Mouse (Mus musculus) ES-CJ7 (cell line): ENCODE results near the gene Ifnb1.
"Not testable (repeated sequence)": the region's sequence is repeated elsewhere in the genome, so short reads cannot be mapped to it uniquely, and the experiment has no call there.

Source experiments
- DNase-seq: peaks from one replicate; pipeline ENCODE4 v3.0.0; 2011; ENCODE audit warnings: low read depth, low spot score

Ifnb1 gene

DNA sequence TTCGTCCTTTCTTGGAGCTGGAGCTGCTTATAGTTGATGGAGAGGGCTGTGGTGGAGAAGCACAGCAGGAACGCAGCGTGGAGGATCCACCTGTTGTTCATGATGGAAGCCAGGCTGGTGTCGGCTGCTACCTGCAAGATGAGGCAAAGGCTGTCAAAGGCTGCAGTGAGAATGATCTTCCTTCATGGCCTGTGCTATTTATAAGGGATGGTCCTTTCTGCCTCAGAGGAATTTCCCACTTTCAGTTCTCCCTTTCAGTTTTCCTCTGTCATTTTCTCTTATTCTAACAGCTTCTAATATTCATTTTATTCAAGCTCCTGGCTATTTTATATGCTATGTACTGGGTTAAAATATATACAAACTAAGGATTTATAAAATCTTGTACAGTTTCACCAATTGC lies at the start of gene Ifnb1:
Ifnb1 (minus strand) TSS at position 101 of the 400 bp plus-strand sequence.
- DNase-seq, result no peak

DNA sequence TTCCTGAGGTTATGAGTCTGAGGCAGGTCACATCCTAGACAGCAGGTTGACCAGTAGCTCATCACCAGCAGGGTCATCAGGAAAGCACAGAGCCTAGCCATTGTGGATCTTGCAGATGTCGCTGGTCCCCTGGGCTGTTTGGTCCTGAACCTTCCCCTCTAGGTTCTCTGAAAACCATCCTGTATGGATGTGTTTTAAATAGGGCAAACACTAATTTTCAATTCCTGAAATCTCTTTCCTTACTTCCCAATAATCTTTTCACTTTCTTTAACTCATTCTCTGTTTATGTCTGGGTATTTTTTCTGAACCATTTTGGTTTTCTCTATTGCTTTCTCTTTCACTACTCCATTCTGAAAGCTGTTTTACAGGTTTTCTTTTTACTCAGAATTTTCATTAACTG lies 49.1 kb upstream of the Ifnb1 start, which contains the start of gene Ifna14:
Ifna14 (minus strand) TSS at position 101 of the 400 bp plus-strand sequence.
- DNase-seq, result no peak

DNA sequence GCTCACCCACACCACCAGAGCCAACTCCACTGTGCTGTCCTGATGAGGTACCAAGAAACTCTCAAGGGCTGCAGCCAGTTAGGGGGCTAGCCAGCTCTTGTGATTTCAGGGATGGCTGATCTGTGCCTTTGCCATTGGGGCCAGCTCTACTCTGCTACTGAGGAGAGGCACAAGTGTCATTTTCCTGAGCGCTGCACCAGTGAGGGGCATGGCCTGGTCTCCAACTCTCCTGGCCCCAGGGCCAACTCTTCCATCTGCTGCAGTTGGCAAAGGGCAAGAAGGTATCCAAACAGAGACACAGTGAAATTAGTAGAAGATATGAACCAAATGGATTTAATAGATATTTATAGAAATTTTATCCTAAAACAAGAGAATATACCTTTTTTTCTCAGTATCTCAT lies 39.2 kb upstream of the Ifnb1 start:
- DNase-seq, result no peak

DNA sequence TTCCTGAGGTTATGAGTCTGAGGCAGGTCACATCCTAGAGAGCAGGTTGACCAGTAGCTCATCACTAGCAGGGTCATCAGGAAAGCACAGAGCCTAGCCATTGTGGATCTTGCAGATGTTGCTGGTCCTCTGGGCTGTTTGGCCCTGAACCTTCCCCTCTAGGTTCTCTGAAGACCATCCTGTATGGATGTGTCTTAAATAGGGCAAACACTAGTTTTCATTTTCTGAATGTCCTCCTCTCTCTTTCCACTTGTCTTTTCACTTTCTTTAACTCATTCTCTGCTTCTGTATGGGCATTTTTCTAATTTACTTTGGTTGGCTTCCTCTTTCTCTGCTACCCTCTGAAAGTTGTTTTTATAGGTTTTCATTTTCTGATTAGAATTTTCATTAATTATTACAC lies 35.6 kb upstream of the Ifnb1 start, which contains the start of gene Ifna15:
Ifna15 (minus strand) TSS at position 101 of the 400 bp plus-strand sequence.
- not testable (repeated sequence) for DNase-seq

DNA sequence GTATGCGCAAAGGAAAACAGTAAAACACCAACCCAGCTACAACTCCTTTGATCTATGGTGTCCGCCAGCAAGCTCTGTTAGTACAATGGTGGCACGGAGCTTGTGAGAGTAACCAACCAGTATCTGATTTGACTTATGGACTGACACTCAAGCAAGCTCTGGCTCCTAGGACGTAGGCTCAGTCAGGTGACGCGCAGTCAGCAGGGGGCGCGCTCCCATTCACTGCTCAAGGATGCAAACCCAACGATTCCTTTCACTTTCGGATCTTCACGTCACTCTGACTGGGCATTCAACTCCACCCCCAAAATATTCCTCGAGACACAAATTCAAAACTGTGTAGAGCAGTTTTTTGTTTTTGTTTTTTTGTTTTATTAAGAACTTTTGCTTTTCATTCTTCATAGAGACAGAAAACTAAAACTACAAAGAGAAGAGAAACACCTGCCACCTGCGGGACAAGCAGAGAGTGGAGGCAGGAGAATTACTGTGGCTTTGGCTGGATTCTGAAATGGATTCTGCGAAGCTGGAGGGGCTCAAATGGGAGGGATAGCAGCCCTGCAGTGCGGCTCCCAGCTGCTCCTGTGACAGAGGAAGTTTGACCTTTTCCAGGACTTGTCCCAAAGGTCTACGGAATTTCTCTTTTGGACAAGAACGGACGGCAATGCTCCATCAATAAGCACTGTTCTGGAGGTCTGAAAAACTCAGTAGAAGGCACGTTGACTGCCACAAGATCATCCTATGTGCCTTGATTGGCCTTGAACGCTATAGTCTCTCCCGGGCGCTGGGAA lies 27.8 kb upstream of the Ifnb1 start:
- DNase-seq, result peak; percentile 87

DNA sequence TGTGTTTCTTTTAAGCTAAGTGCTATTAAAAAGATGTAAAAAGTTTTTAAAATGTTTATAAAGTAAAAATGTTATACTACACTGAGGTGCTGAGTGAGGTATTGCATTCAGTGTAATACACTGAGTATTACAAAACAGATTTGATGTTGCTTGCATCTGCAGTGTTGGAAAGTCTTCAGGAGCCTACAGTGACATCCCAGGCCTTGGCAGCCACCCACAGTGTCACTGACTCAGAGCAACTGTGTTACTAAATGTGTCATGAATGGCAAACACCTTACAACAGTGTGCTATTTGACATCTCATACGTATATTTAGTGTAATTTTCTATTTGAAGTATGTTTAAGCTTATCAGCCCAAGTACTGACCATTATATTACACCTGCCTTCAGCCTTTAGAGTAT lies 25.4 kb upstream of the Ifnb1 start:
- DNase-seq, result no peak

DNA sequence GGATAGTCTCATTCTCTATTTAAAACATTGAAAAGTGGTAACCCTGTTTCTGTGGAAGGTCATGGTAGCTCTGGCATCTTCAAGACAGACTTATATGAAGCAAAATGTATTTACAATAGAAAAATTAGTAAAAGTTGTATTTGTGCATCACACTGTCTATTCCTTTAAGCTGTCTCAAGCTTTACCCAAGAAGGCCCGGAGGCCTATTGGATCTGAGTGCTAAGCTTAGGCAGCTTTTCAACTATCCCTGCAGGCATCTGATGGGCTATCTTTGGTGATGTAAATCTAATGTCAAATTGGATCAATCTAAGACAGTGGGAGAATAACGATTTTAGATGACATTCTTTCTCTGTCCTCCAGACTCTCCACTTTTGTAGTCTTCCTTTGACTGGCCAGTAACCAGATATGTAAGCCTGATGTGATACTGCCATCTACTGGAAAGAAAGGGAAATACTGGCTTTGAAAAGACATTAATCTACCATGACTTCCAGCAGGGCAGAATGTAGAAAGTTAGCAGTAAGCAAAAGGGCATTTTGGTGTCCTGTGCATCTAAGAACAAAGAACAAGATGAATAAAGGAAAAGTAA lies 21.2 kb upstream of the Ifnb1 start:
- DNase-seq, result peak; percentile 61

DNA sequence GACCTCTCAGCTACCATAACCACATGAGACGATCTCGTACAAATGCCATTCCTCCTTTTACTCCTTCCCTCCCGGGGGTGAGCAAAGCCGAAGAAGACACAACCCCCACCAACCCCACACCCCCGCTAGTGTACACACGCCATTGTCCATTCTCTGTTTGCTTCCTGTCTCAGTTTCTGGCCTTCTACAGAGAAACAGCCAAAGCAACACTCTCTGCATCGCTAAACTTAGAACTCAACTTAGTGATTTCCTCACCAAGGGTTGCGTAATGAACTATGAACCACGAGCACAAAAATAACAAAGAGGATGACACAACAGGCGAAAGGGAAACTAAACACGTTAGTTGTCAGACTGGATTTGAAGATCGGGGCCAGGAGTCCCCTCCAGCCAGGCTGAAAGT lies 14.8 kb upstream of the Ifnb1 start:
- DNase-seq, result no peak

DNA sequence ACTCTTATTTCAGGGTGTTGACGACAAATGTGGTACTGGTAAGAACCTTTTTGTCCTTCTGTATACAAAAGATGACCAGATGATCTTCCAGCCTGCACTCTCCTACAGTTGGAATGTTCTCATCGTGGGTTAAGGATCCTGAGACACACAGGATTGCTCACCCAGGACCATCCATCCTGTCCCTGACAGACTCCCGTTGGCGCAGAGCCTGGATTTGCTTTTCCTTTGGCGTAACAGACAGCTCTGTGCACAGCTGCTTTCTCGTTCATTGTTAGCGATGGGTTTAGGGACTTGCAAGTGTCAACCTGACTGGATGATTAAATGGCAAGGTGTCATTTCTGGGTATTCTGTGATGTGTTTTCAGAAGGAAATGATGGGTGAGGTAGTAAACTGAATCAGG lies 14.1 kb upstream of the Ifnb1 start:
- no peak for DNase-seq

DNA sequence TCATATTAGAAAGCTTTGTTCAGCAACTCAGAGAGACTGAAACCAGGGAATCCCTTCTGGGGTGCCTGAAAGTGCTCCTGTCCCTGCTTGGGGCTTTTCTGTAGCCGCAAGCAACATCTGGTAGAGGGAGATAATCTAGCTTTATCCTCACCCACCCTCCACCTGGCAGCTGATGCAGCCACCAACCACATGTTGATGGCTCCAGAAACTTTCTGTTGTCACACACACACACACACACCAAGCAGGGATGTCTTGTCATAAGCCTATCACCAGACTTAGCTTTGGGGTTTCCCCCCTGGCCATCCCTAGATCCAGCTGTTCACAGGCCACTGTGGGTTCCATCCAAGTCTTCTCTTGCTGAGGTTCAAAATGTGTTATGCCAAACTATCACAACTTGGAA lies 13.2 kb upstream of the Ifnb1 start:
- DNase-seq, result no peak

DNA sequence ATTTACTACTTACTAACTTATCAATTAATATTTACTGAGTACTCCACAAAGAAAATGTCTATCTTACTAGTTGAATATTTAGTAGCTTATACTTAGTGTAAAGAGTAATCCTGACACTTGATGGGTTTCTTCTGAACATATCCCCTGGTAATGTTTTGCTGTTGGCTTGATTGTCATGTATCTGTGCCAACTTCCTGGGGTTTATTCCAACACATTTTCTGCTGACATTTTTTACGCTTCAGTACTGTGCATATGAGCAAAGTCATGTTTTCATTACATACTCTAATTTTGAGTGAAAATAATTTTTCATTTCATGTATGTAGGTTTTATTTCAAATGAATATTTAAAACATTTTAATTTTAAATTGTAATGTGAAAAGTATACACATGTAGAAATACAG lies 12.3 kb upstream of the Ifnb1 start:
- no peak for DNase-seq

DNA sequence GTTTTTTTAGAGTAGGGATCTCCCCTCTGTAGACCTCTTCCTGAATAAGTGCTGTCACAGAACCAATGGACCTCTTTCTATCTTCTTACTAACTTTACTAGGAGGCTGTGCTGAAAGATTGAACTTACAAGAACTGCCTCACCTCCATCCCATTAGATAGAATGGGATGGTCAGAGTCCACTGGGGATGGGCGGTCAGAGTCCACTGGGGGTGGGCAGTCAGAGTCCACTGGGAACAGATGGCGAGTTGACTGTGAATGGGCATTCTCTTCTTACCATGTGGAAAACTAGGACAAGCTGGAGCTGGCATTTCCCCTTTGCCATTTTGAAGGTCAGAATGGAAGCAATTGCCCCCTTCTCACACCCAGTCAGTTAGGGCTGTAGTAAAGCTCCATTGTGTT lies 10.9 kb upstream of the Ifnb1 start:
- DNase-seq, result no peak

DNA sequence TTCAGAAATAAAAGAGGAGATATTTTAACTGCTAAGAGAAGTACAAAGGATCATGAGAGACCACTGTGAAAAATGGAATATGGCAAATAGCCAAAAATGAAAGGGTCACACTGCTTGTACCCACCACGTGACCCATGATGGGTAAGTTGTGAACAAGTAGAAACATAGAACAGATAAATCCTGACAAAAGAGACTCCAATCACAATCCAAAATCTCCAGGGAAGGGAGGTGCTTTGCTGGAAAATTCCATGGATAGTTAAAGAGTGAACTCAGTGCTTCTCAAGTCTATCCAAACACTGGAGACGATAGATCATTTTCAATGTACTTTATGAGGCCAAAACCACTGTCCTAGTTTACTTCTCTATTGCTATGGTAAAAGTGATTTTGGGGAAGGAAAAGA lies 8.3 kb upstream of the Ifnb1 start:
- no peak for DNase-seq

DNA sequence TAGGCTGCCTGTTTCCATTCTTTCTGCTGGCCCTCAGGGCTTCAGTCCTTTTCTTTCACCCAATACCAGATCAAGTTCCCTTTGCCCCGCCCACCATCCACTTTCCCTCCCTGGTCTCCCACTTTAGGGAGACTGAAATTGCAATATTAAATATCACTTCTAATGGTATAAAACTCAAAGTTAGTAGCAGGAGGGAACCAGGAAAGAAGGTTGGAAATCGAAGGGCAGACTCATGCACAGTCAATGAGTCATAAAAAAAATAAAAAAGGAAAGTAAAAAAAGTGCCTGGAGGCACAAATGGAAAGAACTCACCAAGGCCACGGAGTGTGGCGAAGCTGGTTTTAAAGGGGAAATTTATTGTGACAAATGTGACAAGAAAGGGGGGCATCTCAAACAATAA lies 7.7 kb upstream of the Ifnb1 start:
- DNase-seq, result no peak

DNA sequence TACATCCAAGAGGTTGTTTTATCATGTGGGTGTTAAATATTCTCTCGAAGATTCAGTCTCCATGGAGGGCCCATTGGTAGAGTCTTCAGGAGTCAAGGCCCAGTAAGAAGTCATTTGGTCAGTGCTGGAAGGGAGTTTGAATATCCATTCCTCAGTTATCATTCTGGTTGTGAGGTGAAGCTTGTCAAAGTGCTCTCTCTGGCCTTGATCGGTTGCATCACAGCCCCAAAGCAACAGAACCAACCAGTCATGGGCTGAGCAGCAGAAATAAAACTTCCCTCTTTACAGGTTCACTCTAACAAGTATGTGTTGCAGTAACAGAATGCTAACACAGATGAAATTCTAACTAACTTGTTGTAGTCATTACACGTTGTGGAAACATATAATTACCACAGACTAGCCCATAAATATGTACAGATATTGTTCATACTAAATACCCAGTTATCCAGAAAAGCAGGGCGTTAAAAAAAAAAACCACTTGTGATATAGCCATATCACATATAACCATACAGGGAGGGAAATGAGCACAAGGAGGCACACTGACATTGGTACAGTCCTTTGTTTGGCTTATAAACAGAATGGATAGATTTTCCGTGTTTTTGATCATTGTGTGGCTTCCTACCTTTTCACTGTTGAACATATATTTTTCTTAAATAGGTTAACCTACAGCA lies 3.9 kb upstream of the Ifnb1 start:
- DNase-seq, result no peak

DNA sequence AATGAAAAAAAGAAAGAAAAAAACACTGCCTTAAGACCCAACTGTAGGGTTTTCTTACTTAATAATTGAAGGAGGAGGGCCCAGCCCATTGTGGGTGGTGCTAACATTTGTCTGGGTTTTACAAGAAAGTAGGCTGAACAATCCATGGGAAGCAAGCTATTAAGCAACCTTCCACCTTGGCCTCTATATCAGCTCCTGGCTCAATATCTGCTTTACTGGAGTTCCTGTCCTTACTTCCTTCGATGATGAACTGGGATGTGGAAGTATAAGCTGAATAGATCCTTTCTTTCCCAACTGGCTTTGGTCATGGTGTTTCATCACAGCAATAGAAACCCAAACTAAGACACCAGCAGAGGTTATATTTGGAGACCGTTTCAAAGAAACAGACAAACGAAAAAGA lies 2.8 kb upstream of the Ifnb1 start:
- DNase-seq, result no peak

DNA sequence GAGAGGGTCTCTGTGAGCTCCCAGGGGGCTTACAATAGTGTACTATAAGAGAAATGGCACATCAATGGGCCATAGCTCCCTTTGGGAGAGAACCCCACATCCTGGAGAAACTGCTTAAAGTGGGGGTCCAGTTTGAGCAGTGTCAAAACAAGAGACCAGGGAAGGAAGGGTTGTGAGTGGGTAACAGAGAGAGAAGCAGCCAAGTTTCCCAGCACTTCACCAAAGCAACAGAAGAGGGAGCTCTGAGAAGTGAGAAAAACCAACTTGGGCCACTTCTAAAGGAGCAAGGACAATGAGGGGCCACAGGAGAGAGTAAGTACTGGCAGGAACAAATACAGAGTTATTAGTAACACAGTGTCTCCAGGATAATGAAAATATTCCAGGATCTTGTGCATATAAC lies 667 bp upstream of the Ifnb1 start:
- DNase-seq, result peak; percentile 15

DNA sequence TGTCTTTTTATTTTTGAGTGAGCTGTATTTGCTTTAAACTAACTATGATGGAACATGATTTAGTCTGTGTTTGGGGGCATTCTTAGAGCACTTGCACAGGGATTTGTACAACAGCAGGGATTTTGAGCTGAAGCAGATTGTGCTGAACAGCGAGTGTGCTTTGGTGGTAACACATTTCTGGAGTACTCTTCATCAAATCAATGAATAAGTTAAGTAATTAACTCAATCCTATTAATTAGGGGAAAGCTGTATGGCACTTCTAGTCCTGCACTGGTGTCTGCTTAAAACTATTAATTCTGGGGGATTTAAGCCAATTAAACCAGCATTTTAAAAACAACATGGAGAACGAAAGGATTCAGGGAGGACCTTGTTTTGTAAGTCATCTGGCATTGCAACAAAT lies 4.6 kb downstream of the Ifnb1 start:
- DNase-seq, result no peak

DNA sequence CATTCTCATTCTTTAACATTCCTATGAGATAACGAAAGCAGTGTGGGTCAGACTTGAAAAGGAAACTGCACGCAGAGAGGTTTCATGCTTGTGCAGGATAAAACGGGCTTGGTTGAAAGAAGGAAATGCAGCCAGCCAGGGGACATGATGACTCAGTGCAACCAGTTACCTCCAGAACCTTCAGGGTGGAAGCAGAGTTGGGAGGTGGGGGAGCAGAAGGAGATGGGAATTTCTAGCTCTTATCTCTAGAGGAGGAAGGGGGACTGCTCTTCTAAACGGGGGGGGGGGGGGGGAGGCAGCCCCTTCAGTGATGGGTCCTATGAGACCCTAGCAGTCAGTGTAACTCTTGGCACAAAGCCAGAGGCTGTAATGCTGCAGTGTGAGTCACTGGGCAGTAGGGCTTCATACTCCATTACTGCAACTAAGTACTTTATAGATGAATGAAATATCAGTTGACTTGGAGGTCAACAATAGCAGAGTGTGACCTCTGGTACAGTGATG lies 6.8 kb downstream of the Ifnb1 start:
- DNase-seq, result no peak

DNA sequence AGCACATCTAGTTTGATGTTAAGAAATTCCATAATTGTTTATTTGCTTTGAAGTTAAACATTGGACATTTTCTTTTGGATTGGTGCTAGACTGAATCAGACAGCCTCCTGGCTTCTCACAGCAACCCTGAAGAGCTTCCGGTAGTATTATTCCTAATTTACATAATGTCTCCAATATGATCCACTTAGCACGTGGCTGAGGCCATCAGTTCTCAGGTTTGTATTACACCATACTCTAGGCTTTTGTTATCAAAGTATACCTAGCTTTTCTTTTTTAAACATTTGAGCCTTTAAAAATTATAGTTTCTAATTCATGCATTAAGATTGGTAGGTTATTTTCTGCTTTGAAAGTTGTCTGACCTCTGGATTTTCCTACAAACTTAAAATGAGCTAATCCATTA lies 7.3 kb downstream of the Ifnb1 start:
- DNase-seq, result no peak

DNA sequence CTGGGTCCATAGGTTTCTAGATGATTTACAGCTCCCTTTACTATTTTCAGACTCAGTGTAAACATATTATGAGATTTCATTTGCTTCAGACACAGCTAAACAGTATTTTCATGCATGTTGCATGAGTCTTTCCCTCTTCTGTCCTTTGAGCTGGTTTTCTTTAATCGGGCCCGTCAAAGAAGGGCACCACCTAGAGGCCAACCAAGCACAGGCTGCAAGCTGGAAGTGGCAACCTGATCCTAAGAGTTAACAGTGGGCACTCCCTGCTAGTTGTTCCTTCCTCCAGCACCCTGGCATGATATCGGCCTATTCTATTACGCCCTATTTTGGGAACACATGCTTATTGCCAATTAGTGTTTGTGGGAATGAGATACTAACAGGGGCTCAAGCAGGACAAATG lies 8.2 kb downstream of the Ifnb1 start:
- DNase-seq, result peak; percentile 40

DNA sequence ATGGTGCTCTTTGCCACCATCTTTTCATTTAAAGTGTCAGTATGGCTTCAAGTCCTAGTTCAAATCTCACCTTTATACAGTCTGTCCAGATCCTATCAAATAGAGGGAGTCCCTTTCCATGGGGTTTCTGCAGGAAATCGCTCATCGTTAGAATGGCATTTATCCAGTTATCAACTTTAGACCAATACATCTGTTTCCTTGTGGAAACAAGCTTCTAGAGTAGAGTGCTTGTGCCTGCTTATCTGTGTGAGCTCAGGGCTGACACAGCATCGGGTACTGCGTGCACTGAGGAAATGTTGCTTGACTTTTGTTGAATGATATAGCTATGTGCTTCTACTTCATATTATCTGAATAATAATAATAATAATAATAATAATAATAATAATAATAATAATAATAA lies 8.8 kb downstream of the Ifnb1 start:
- no peak for DNase-seq

DNA sequence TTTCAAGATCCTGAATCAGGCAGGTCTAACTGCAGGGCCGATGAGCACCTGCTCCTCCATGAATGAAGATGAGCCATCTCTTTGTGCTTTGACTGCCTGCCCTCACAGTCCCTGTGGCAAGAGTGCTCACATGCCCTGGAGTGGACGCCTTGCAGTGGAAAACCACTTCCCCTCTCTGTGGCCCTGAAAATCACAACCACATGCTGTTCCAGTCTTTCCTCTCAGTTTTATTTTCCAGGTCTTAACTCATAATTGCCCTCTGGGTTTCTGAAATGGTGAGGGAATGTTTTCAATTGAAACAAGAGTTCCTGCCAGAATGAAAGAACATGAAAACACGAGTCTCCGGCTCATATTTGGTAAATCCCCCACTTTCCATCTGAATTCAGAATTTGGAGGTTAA lies 18.8 kb downstream of the Ifnb1 start:
- no peak for DNase-seq
